ENCODE assay signal across 8 mouse cellular contexts in the genomic region with DNA sequence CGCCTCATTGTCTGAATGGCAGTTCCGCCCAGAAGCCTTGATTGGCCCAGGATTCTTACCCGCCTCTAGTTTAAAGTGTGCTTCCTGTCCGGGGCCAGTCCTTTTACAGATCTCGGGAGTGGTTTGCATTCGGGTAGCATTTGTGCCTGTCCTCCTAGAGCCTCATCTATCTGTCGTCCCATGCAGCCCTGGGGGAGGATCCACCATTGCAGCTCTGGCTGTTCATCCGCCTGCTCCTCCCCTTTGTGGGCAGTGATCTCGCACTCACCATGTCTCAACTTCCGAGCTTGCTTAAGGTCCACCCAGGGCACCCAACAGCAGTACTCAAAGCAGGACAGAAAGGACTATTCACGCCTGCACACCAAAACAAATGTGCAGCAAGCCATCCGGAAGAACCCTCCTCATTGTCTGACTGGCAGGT. TPM values are rescaled to one million over a fixed set of nuclear protein-coding genes. Genes with fewer than 3 reads are reported as not detected.
DNase-seq lines count a peak whose midpoint lies in the region; ATAC-seq lines count a peak whose summit lies in the region.
"Not testable (repeated sequence)": the region's sequence is repeated elsewhere in the genome, so short reads cannot be mapped to it uniquely, and the experiment has no call there.

No protein-coding gene starts in this region.

- DNase-seq in NIH3T3 (ENCODE audit: low read depth): peak; percentile 72
- peak; percentile 1 for DNase-seq in adrenal gland, postnatal 25 days
- DNase-seq in heart, adult 11 months: peak; percentile 91
- peak; percentile 4 for DNase-seq in left cerebral cortex, postnatal 4 days
- DNase-seq in lung, postnatal 10 days: peak; percentile 42
- peak; percentile 8 for DNase-seq in ovary, postnatal 36 days (ENCODE audit: low spot score)
- DNase-seq in yolk sac, embryonic 10.5 days (ENCODE audit: low spot score): peak; percentile 21

- H3K9ac ChIP-seq in hindbrain, embryonic 15.5 days: not testable (repeated sequence)

- not testable (repeated sequence) for H3K27me3 ChIP-seq in hindbrain, embryonic 15.5 days

- WGBS in hindbrain, embryonic 15.5 days: 59% methylated on average over 12 of the region's 12 CpGs

- intact Hi-C loops in left cerebral cortex, postnatal 4 days (cut with DNase I): not testable (repeated sequence)

- not testable (repeated sequence) for ATAC-seq in hindbrain, embryonic 15.5 days (ENCODE audit: low FRiP score, low read depth)

- H3K4me1 ChIP-seq in hindbrain, embryonic 15.5 days (replicated peaks): not testable (repeated sequence)

- H3K36me3 ChIP-seq in hindbrain, embryonic 15.5 days: not testable (repeated sequence)

- not testable (repeated sequence) for H3K4me3 ChIP-seq in hindbrain, embryonic 15.5 days

- not testable (repeated sequence) for H3K9me3 ChIP-seq in hindbrain, embryonic 15.5 days

- H3K27ac ChIP-seq in hindbrain, embryonic 15.5 days (replicated peaks): not testable (repeated sequence)

- H3K4me2 ChIP-seq in hindbrain, embryonic 15.5 days: 0 out of 2 replicates have a peak overlapping the region, but pooled peaks have one; percentile 6

RNA-seq across cellular contexts. Expression of a gene that starts 48.0 kb away (rescaled TPM):
- total RNA-seq in adrenal gland, postnatal 25 days (2021): 62.5 and 79.6 TPM in 2 replicates
- polyA plus RNA-seq in hindbrain, embryonic 15.5 days (2015; fragmentation: Nextera tagmentation; extraction: Ambion mirVana): 4.1 and 6.2 TPM in 2 replicates
- 1 to 10 TPM; 7.4 to 8.3 TPM for total RNA-seq in left cerebral cortex, postnatal 4 days (2021)

Comparison
In these comparisons a context has a peak if more than half of its experiments do, and no peak if none do; other contexts are left out.
1. DNase-seq: peak in every context shown above with its lines; median percentile 91 in heart, adult 11 months; 72 in NIH3T3; 42 in lung, postnatal 10 days; 21 in yolk sac, embryonic 10.5 days; 8 in ovary, postnatal 36 days; 4 in left cerebral cortex, postnatal 4 days; 1 in adrenal gland, postnatal 25 days.